Mouse (Mus musculus) urinary bladder, adult 2 months (tissue): ENCODE results near the gene Dagla. TPM values are rescaled to one million over a fixed set of nuclear protein-coding genes. Genes with fewer than 3 reads are reported as not detected.

Experiments used
- DNase-seq: peaks from one replicate; pipeline ENCODE4 v3.0.0; 2022; ENCODE audit warnings: low spot score
- polyA plus RNA-seq: library from polyadenylated mRNA; depleted of rRNA; stranded (reverse); fragments of >200 nt; gene quantifications from 2 replicates; pipeline ENCODE4 v1.2.3, GENCODE M21; 2012

Dagla gene
- polyA plus RNA-seq, 1 experiment, result 5.5 TPM

GRCm38 (mm10) chr19:10307941-10308340, 3.3 kb upstream of the Dagla start:
- no peak for DNase-seq

- no peak for DNase-seq
Measured at GRCm38 (mm10) chr19:10307351-10307750, 2.7 kb upstream of the Dagla start.

GRCm38 (mm10) chr19:10306521-10307243, 2.0 kb upstream of the Dagla start:
- DNase-seq, result no peak

GRCm38 (mm10) chr19:10305640-10306039, 963 bp upstream of the Dagla start:
- DNase-seq, result no peak

GRCm38 (mm10) chr19:10304395-10304794, 282 bp downstream of the Dagla start:
- DNase-seq, result no peak

GRCm38 (mm10) chr19:10302852-10303251, 1.8 kb downstream of the Dagla start:
- DNase-seq, result no peak

GRCm38 (mm10) chr19:10301866-10302356, 2.8 kb downstream of the Dagla start:
- DNase-seq, result no peak

GRCm38 (mm10) chr19:10301263-10301662, 3.4 kb downstream of the Dagla start:
- no peak for DNase-seq

- DNase-seq, result no peak
Measured at GRCm38 (mm10) chr19:10300809-10301208, 3.9 kb downstream of the Dagla start.

- no peak for DNase-seq
Measured at GRCm38 (mm10) chr19:10298268-10298667, 6.4 kb downstream of the Dagla start.

GRCm38 (mm10) chr19:10297041-10297503, 7.6 kb downstream of the Dagla start:
- no peak for DNase-seq

GRCm38 (mm10) chr19:10296306-10296705, 8.4 kb downstream of the Dagla start:
- DNase-seq, result no peak

- no peak for DNase-seq
Measured at GRCm38 (mm10) chr19:10294631-10295562, 9.8 kb downstream of the Dagla start.

- DNase-seq, result no peak
Measured at GRCm38 (mm10) chr19:10293987-10294386, 10.7 kb downstream of the Dagla start.

- DNase-seq, result no peak
Measured at GRCm38 (mm10) chr19:10291896-10292490, 12.7 kb downstream of the Dagla start.

- no peak for DNase-seq
Measured at GRCm38 (mm10) chr19:10290153-10290945, 14.3 kb downstream of the Dagla start.

- DNase-seq, result no peak
Measured at GRCm38 (mm10) chr19:10289609-10290150, 15.0 kb downstream of the Dagla start.

GRCm38 (mm10) chr19:10288125-10289040, 16.3 kb downstream of the Dagla start:
- no peak for DNase-seq

GRCm38 (mm10) chr19:10286458-10286872, 18.2 kb downstream of the Dagla start:
- no peak for DNase-seq
